Mouse (Mus musculus) left cerebral cortex, adult 2 months (tissue): ENCODE results near the gene Myh7b. TPM values are rescaled to one million over a fixed set of nuclear protein-coding genes. Genes with fewer than 3 reads are reported as not detected.

Experiments
- DNase-seq, 2 experiments: peaks; one replicate each; pipeline ENCODE4 v3.0.0; 2021 to 2022; ENCODE audit warnings: low spot score in 2 of 2, mixed read lengths in 1 of 2; ENCODE audit errors: extremely low spot score in 1 of 2
- H3K27ac ChIP-seq: fragments of 200-600 bp; 2 replicates; pipeline ENCODE4 v1.8.1; 2022
- H3K4me3 ChIP-seq: fragments of 200-600 bp; 2 replicates; pipeline ENCODE4 v1.8.1; 2022
- CTCF ChIP-seq: fragments of 200-600 bp; IDR thresholded peaks from 2 replicates; pipeline ENCODE4 v1.8.1; 2022; ENCODE audit warnings: antibody characterized with exemption, mild to moderate bottlenecking, moderate library complexity
- intact Hi-C: fragments of 180-260 bp; cut with DNase I; formaldehyde crosslinking; loops from one replicate; pipeline ENCODE4 v1.15.1; 2025
- total RNA-seq, 2 experiments: library from RNA; stranded (reverse); gene quantifications; 2 replicates each; pipeline ENCODE4 v1.2.3; 2021

The Myh7b gene
- total RNA-seq, 2 experiments from 2014 or later: 7.1 to 10.9 TPM

DNA sequence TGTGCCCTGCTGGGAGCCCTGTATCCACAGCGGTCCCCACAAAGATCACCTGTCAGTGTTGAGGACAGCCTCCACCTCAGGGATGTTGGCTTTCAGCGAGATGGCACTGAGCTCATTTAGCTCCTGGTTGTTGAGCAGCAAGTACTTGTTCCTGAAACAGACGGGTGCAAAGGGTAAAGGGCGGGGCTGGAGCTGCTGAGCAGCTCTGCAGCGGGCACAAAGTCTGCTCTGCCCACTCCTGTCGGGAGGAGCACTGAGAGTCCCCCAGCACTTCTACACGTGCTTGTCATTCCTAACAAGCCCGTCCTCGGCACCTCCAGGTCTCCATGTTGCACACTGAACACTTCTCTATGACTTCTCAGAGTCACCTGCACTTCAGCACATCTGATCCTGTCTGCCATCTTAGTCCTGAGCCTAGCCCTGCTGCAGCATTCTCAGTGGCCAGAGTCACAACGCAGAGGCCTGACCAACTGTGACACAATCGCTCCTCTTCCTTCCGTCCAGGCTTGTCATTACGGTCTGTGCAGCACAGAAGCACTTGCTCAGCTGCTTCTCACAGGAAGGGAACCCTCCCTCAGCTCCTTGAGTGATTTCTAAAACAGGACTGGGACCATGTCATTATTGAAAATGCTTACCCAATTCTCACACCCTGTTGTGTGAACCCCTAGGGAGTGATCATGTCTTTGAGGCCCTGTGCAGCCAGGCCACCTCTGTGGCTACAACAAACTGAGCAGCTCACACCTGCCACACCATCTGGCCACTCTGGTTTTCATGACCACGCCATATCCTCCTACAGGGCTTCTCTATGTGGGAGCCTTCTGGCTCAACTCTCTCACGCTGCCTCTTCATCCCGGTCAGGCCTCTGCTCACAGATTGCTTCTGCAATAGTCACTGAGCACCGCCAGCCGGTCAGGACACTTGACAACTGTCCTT, 30.8 kb downstream of the Myh7b start:
- intact Hi-C loops: no loop called here
- Histone ChIP-seq H3K27ac (peak overlapping the region; percentile 67), H3K4me3 (no peak overlapping the region)
- TF ChIP-seq CTCF: no peak
- peak in 1 of 2 experiments; percentile 38 for DNase-seq

DNA sequence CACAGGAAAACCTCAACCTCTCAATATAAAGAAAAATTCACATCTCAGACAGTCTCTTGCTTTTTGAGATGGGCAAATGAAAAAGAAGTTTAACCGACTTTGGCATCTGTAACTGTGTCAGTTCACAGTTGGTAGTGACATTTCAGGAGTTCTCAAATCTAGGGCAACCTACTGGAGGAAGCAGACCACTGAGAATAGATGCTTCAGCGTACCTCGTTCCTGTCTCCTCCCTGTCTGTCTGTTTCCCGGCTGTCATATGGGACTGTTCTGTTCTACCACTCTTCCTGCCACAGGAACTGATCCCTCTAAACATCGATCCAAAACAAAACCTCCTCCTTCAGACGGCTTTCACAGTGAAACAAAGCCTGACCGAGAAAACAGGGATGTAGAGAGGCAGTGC, 34.7 kb downstream of the Myh7b start:
- Histone ChIP-seq H3K27ac (peak overlapping the region; percentile 53; the same call in 1 of the 2 replicates), H3K4me3 (no peak overlapping the region)
- no peak for TF ChIP-seq CTCF
- intact Hi-C loops: no loop called here
- no peak for DNase-seq

DNA sequence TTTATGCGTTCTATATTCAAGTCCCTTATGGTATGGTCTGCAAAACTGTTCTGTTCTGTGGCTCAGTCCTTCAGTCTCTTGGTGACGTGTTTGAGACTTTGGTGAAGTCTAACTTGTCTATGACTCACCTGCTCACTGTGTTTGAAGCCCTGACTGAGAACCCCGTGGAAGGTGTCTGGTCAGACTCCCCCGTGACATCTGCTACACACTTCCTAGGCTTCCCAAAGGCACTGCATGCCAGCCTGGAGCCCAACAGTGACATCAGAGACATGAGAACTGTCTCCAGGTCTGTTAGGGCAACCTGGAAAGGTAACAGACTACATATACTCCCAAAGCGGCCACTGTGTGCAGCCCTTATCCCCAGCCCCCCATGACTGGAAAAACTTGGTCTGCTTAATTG, 41.6 kb downstream of the Myh7b start:
- TF ChIP-seq CTCF: no peak
- intact Hi-C loops: no loop called here
- no peak for DNase-seq
- no peak overlapping the region for H3K4me3 ChIP-seq
- H3K27ac ChIP-seq: no peak overlapping the region

DNA sequence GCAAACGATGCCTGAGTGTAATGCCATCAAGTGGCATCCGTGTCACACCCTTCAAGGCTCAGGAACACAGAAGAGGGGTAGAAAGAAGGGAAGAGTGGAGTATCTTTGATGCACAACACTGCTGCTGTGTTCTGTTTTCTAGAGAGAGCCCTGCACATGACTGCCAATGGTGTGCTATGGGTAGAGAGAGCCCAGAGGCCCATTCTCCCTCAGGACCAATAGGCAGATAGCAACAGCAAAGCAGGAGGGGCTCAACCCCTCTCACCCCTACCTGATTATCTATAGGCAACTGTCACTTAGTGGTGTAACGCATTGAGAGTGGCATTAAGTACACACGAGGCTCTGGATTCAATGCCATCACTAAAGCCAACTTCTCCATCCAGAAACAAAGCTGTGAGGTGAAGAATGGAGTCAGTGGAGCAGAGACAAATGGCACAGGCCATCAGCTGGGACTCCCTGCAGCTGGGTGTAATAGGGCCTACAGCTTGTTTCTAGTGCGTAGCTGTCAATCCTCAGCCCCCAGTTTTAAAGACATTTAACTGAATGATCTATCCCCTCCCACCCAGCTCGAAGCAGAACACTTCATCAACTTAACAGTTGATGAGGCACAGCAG, 44.9 kb downstream of the Myh7b start:
- Histone ChIP-seq H3K4me3 (no peak overlapping the region), H3K27ac (no peak overlapping the region)
- intact Hi-C loops: no loop called here
- DNase-seq: no peak
- no peak for TF ChIP-seq CTCF

DNA sequence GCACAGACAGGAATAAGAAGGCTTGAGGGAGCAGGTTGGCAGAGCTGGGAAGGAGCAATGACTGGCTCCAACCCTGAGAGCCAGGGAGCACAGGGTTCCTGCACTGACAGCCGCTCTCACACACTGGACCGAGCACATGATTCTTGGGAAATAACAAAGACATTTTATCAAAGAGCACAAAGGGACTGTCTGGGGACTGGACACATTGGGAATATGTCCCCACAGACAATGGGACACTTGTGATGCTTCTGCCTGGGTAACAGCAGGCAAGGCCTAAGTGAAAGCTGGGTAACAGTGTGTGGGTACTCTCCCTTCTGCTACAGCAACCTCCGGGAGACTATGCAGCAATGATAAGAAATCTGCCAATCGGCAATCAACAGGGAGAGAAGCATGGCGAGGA, 51.4 kb downstream of the Myh7b start:
- no peak for DNase-seq
- Histone ChIP-seq H3K4me3 (no peak overlapping the region), H3K27ac (peak overlapping the region; percentile 63; the same call in 1 of the 2 replicates)
- no peak for TF ChIP-seq CTCF
- intact Hi-C loops: loop anchor here (2.0 kb wide), 2 partner anchors 102 to 148 kb away; no protein-coding TSS in a partner anchor

DNA sequence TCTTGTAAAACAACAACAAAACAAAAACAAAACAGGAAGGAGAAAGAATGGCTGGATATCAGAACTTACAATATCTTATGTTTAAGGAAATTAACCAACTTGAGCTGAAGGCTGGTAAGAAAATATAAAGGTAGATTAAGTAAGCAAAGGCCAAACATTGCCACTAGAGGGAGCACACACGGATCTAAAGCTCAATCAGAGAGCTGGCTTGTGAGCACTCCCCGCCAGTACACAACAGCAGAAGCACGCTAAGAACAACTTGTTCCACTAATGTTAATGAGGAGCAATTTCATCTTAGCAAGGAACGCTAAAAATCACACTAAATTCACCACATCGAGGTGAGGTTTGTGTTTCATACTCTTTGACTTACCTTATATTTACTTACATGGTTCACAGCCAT, 52.1 kb downstream of the Myh7b start:
- peak; percentile 81 for TF ChIP-seq CTCF
- intact Hi-C loops: loop anchor here (2.0 kb wide), 2 partner anchors 102 to 148 kb away; no protein-coding TSS in a partner anchor
- peak overlapping the region; percentile 36; the same call in 1 of the 2 replicates for H3K27ac ChIP-seq
- H3K4me3 ChIP-seq: no peak overlapping the region
- peak; percentile 39 to 61 for DNase-seq

DNA sequence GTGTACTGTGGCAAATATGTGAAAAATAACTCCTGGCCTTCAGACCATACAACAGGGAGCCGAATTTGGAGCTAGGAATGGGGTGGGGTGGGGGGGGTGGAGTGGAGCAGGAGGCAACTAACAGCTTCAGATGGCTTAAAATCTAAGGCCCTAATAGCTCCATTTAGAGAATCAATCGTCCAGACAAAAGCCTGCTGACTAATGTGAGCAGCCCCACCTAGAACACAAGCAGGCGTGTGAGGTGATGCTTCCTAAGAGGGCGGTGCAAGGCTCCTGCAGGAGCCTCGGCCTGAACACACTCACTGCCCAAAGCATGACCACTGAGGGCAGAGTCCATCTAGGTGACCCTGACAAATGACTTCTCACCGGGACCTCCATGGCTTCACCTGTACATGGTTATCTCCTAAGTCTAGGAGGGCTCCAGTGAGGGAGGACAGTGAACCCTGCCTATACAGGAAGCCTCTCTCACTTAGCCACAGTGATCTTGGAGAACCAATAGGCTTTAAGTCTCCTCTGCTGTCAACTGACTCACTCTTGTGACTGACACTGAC, 53.0 kb downstream of the Myh7b start:
- Histone ChIP-seq H3K4me3 (no peak overlapping the region), H3K27ac (no peak overlapping the region)
- TF ChIP-seq CTCF: no peak
- intact Hi-C loops: loop anchor here (2.0 kb wide), 2 partner anchors 101 to 147 kb away; no protein-coding TSS in a partner anchor
- no peak for DNase-seq

DNA sequence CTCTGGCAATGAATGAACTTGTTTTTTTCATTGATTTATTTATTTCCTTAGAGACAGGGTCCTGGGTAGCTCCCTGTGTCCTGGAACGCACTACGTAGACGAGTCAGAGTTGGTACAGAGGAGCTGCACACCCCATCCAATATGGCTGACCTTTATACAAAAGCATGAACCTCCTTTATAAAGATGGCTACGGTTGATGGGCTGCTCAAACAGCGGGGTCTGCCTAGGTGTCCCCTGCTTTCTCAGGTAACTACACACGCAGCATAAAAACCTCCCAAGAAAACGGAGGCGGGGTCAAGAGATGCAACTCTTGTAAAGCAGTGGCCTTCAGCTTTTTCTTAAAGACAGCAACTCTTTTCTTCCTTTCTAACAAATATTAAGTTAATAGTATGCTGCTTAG, 56.9 kb downstream of the Myh7b start:
- no peak for DNase-seq
- no peak for TF ChIP-seq CTCF
- Histone ChIP-seq H3K4me3 (no peak overlapping the region), H3K27ac (no peak overlapping the region)
- intact Hi-C loops: no loop called here

DNA sequence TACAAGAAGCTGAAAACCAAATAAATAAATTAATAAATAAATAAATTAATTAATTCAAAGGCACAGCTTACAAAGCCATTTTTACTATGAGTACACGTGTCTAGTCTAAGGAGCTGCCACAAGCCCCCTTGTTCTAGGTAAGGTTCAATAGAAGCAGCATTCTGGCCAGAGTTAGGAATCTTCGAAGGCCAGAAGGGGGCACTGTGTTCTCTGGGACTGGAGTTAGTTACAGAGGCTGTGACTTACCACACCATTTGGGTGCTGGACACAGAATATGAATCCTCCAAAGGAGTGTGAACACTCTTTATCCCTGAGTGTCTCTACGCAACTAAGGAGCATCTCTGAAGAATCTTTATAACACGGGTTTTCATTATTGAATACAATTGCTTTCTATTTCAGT, 57.4 kb downstream of the Myh7b start:
- no peak for DNase-seq
- Histone ChIP-seq H3K4me3 (no peak overlapping the region), H3K27ac (no peak overlapping the region)
- intact Hi-C loops: no loop called here
- peak; percentile 56 for TF ChIP-seq CTCF

DNA sequence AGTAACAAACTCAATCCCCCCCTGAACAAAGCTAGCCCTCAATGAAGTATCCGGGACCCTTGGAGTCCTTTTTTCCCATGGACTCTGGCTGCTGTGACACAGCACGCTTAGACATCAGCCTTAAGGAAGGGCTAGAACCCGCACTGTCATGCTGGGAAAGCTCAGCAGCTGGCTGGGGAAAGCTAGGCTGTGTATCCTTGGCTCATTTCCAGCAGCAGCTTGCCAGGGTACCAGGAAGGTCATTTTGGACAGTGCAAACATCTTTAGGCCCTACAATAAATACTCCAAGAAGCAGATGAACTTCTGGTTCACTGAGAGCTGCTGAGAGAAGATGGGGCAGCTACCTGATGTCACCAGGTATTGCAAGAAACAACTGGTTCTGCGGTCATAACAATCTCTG, 60.2 kb downstream of the Myh7b start:
- no peak overlapping the region for H3K27ac ChIP-seq
- no peak for TF ChIP-seq CTCF
- intact Hi-C loops: loop anchor here (5.0 kb wide), 1 partner anchor 56 kb away; the partner anchor contains the start of gene Edem2
- H3K4me3 ChIP-seq: no peak overlapping the region
- DNase-seq: no peak

DNA sequence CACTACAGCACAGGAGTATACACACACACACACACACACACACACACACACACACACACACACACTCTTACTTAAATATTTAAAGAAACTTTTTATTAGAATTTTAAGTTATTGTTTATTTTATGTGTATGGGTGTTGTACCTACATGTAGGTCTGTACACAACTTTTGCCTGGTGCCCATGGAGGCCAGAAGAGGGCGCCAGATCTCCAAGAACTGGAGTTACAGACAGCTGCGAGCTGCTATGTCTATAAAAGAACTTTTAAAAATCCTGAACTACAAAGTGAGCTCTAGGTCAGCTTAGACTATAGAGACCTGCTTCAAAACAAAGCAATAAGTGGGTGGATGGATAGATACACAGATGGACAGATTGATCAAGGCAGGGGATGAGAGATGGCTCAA, 62.5 kb downstream of the Myh7b start:
- Histone ChIP-seq H3K4me3 (no peak overlapping the region), H3K27ac (no peak overlapping the region)
- intact Hi-C loops: loop anchor here (5.0 kb wide), 1 partner anchor 54 kb away; the partner anchor contains the start of gene Edem2
- DNase-seq: peak; percentile 31 to 44
- peak; percentile 65 for TF ChIP-seq CTCF

DNA sequence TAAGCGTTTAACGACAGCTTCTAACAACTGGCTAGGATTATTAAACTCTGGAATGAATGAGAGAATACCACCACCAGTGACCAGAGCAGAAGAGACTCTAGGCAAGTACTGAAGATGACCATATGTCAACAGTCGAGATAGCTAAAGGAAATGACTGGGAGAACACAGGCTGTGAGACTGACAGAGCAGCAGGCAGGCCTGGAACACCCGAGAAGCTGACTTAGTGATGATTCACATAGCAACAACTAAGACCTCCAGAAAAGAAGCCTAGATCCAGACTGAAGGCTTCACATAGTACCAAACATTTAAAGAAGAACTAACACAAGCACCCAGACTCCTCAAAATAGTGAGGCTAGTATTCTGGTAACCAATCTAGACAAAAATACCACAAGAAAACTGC, 64.1 kb downstream of the Myh7b start:
- no peak for DNase-seq
- H3K27ac ChIP-seq: no peak overlapping the region
- TF ChIP-seq CTCF: no peak
- no peak overlapping the region for H3K4me3 ChIP-seq
- intact Hi-C loops: no loop called here
